8 mouse cellular contexts compared by ENCODE assay signal in genomic region chr12:110598527-110598926, GRCm38 (mm10). TPM values are rescaled to one million over a fixed set of nuclear protein-coding genes. Genes with fewer than 3 reads are reported as not detected.
A peak's percentile ranks its signal among the peaks of the same experiment; 100 is the strongest.
DNase-seq lines count a peak whose midpoint lies in the region; ATAC-seq lines count a peak whose summit lies in the region.

No protein-coding gene starts in this region.

- no peak for ATAC-seq in frontal cortex, adult (ENCODE audit: low TSS enrichment)

- no peaks in the 10 kb centered on the region for H3K27me3 ChIP-seq in splenic B cell, adult 2 months (ENCODE audit: control insufficient read depth, insufficient read depth, low read length, poor library complexity, severe bottlenecking)

- no peaks in the 10 kb centered on the region for H3K36me3 ChIP-seq in splenic B cell, adult 2 months (ENCODE audit: control insufficient read depth, insufficient read depth, low read length, poor library complexity, severe bottlenecking)

- DNase-seq in frontal cortex, adult 2 months (ENCODE audit: extremely low spot score in 1 of 2, low spot score in 1 of 2), result peak; percentile 46 to 85
- DNase-seq in NIH3T3 (ENCODE audit: low read depth), result peak; percentile 88
- DNase-seq in cerebellum, postnatal 36 days, result peak; percentile 75 to 80
- peak; percentile 60 for DNase-seq in heart, adult 8-10 months (ENCODE audit: low spot score)
- DNase-seq in layer of hippocampus, postnatal 14 days (ENCODE audit: low spot score in 2 of 2), result peak; percentile 75 to 80
- DNase-seq in mesoderm, embryonic 11.5 days (ENCODE audit: low read depth, low spot score), result peak; percentile 82
- peak; percentile 84 for DNase-seq in splenic B cell, adult 2 months (ENCODE audit: low read depth, low spot score)

RNA-seq across cellular contexts. Expression of gene Dync1h1, which starts 2.7 kb away (rescaled TPM):
- polyA plus RNA-seq in frontal cortex, adult 2 months (2012; rRNA removed), result 336 and 380 TPM in 2 replicates
- total RNA-seq in heart, adult 8-10 months (2022), result 100 to 1,000 TPM; 116 to 156 (median 139) TPM
- total RNA-seq in layer of hippocampus, postnatal 14 days (2021), result 100 to 1,000 TPM; 301 to 319 TPM
